Mouse (Mus musculus): ENCODE data around the gene B4galt1.

B4galt1 gene

GRCm38 (mm10) chr4:40870206-40870605 is 16.4 kb upstream of the B4galt1 start:
- DNase-seq (ENCODE audit: low read depth, low spot score), result no peak

GRCm38 (mm10) chr4:40868554-40869232 is 14.9 kb upstream of the B4galt1 start:
- no peak for DNase-seq (ENCODE audit: low read depth, low spot score)

- DNase-seq (ENCODE audit: low read depth, low spot score), result no peak
Measured at GRCm38 (mm10) chr4:40864361-40864760, 10.6 kb upstream of the B4galt1 start.

GRCm38 (mm10) chr4:40863340-40863739 is 9.5 kb upstream of the B4galt1 start:
- DNase-seq (ENCODE audit: low read depth, low spot score), result no peak

- no peak for DNase-seq (ENCODE audit: low read depth, low spot score)
Measured at GRCm38 (mm10) chr4:40861131-40861530, 7.3 kb upstream of the B4galt1 start.

GRCm38 (mm10) chr4:40857824-40858346 is 4.1 kb upstream of the B4galt1 start:
- DNase-seq (ENCODE audit: low read depth, low spot score), result no peak

- DNase-seq (ENCODE audit: low read depth, low spot score), result no peak
Measured at GRCm38 (mm10) chr4:40856571-40856970, 2.8 kb upstream of the B4galt1 start.

- no peak for DNase-seq (ENCODE audit: low read depth, low spot score)
Measured at GRCm38 (mm10) chr4:40854387-40854933, 655 bp upstream of the B4galt1 start.

- peak; percentile 58 for DNase-seq (ENCODE audit: low read depth, low spot score)
Measured at GRCm38 (mm10) chr4:40852861-40853564, 792 bp downstream of the B4galt1 start.

GRCm38 (mm10) chr4:40852249-40852781 is 1.5 kb downstream of the B4galt1 start:
- DNase-seq (ENCODE audit: low read depth, low spot score), result peak; percentile 52

- DNase-seq (ENCODE audit: low read depth, low spot score), result peak; percentile 32
Measured at GRCm38 (mm10) chr4:40851763-40852248, 2.0 kb downstream of the B4galt1 start.

GRCm38 (mm10) chr4:40851031-40851762 is 2.6 kb downstream of the B4galt1 start:
- DNase-seq (ENCODE audit: low read depth, low spot score), result no peak

- peak; percentile 77 for DNase-seq (ENCODE audit: low read depth, low spot score)
Measured at GRCm38 (mm10) chr4:40850582-40850981, 3.2 kb downstream of the B4galt1 start.

- peak; percentile 77 for DNase-seq (ENCODE audit: low read depth, low spot score)
Measured at GRCm38 (mm10) chr4:40849518-40849917, 4.3 kb downstream of the B4galt1 start.

- no peak for DNase-seq (ENCODE audit: low read depth, low spot score)
Measured at GRCm38 (mm10) chr4:40848246-40848645, 5.6 kb downstream of the B4galt1 start.

- DNase-seq (ENCODE audit: low read depth, low spot score), result no peak
Measured at GRCm38 (mm10) chr4:40847160-40847559, 6.6 kb downstream of the B4galt1 start.

GRCm38 (mm10) chr4:40846143-40846931 is 7.5 kb downstream of the B4galt1 start:
- peak; percentile 37 for DNase-seq (ENCODE audit: low read depth, low spot score)

- DNase-seq (ENCODE audit: low read depth, low spot score), result no peak
Measured at GRCm38 (mm10) chr4:40844811-40845751, 8.7 kb downstream of the B4galt1 start.

GRCm38 (mm10) chr4:40844251-40844721 is 9.5 kb downstream of the B4galt1 start:
- no peak for DNase-seq (ENCODE audit: low read depth, low spot score)

All from c-Kit-negative CD71-positive TER-119-positive erythroid progenitor cells, embryonic 14.5 days (primary cell).